Mouse (Mus musculus) splenic B cell, adult 2 months (primary cell): ENCODE measurements around the gene AI661453.

Experiments
- DNase-seq: peaks from one replicate; pipeline ENCODE4 v3.0.0-alpha.2; 2011; ENCODE audit warnings: low read depth, low spot score
- H3K27me3 ChIP-seq: 2 replicates; pipeline ENCODE4 v1.6.1; 2012; ENCODE audit warnings: mild to moderate bottlenecking, low read length, moderate library complexity, mixed read lengths; ENCODE audit not compliant: control insufficient read depth, poor library complexity, insufficient read depth, severe bottlenecking
- H3K36me3 ChIP-seq: 2 replicates; pipeline ENCODE4 v1.6.1; 2012; ENCODE audit warnings: mild to moderate bottlenecking, low read length, moderate library complexity, mixed read lengths; ENCODE audit not compliant: control insufficient read depth, poor library complexity, insufficient read depth, severe bottlenecking

AI661453 gene

GRCm38 (mm10) chr17:47511111-47512020 is 75.0 kb downstream of the AI661453 start:
- peak; percentile 97 for DNase-seq
- no peaks in the 10 kb centered on the region for H3K27me3 ChIP-seq
- peaks cover 5% of the 10 kb centered on the region; the same call in 1 of the 2 replicates for H3K36me3 ChIP-seq

- DNase-seq, result no peak
- H3K27me3 ChIP-seq, result no peaks in the 10 kb centered on the region
- peaks cover 10% of the 10 kb centered on the region; the same call in 1 of the 2 replicates for H3K36me3 ChIP-seq
Observed at GRCm38 (mm10) chr17:47512956-47513775, 76.8 kb downstream of the AI661453 start.

GRCm38 (mm10) chr17:47515180-47515844 is 78.9 kb downstream of the AI661453 start:
- Histone ChIP-seq H3K36me3 (peaks cover 13% of the 10 kb centered on the region; the same call in 1 of the 2 replicates), H3K27me3 (no peaks in the 10 kb centered on the region)
- DNase-seq, result peak; percentile 51

GRCm38 (mm10) chr17:47516232-47516631 is 79.8 kb downstream of the AI661453 start:
- DNase-seq, result peak; percentile 44
- peaks cover 13% of the 10 kb centered on the region; the same call in 1 of the 2 replicates for H3K36me3 ChIP-seq
- no peaks in the 10 kb centered on the region for H3K27me3 ChIP-seq

- DNase-seq, result no peak
- Histone ChIP-seq H3K27me3 (no peaks in the 10 kb centered on the region), H3K36me3 (peaks cover 12% of the 10 kb centered on the region; the same call in 1 of the 2 replicates)
Observed at GRCm38 (mm10) chr17:47518205-47518604, 81.8 kb downstream of the AI661453 start.
